Mouse (Mus musculus) hindbrain, embryonic 14.5 days (tissue): ENCODE results near the gene Gm28374. TPM values are rescaled to one million over a fixed set of nuclear protein-coding genes. Genes with fewer than 3 reads are reported as not detected.

Experiments
- ATAC-seq: fragments of 200-750 bp; cut with Nextera tagmentation; 2 replicates; pipeline ENCODE4 v1.8.0; 2017; ENCODE audit warnings: moderate number of reproducible peaks, mild to moderate bottlenecking, moderate TSS enrichment, moderate library complexity; ENCODE audit not compliant: low FRiP score
- DNase-seq: peaks from one replicate; pipeline ENCODE4 v3.0.0-alpha.2; 2015; ENCODE audit warnings: low spot score
- H3K27ac ChIP-seq: fragments of 300-500 bp; sonication (generic); 2 replicates; pipeline ENCODE4 v1.5.1; 2014; ENCODE audit warnings: mild to moderate bottlenecking, moderate library complexity
- H3K27me3 ChIP-seq: fragments of 300-500 bp; sonication (generic); 2 replicates; pipeline ENCODE4 v1.6.1; 2014; ENCODE audit warnings: mild to moderate bottlenecking, low read length, mixed read lengths; ENCODE audit not compliant: control insufficient read depth, insufficient read depth
- H3K36me3 ChIP-seq: fragments of 300-500 bp; sonication (generic); replicated peaks from 2 replicates; pipeline ENCODE4 v1.6.1; 2014; ENCODE audit not compliant: control insufficient read depth, insufficient read depth
- H3K4me1 ChIP-seq: fragments of 300-500 bp; sonication (generic); replicated peaks from 2 replicates; pipeline ENCODE4 v1.6.1; 2014; ENCODE audit warnings: antibody characterized with exemption, low read length, mixed read lengths; ENCODE audit not compliant: control insufficient read depth, insufficient read depth
- H3K4me2 ChIP-seq: fragments of 300-500 bp; sonication (generic); replicated peaks from 2 replicates; pipeline ENCODE4 v1.6.1; 2014; ENCODE audit warnings: mild to moderate bottlenecking, moderate library complexity
- H3K4me3 ChIP-seq: fragments of 300-500 bp; sonication (generic); replicated peaks from 2 replicates; pipeline ENCODE4 v1.5.1; 2014; ENCODE audit warnings: mild to moderate bottlenecking, low read length
- H3K9ac ChIP-seq: fragments of 300-500 bp; sonication (generic); 2 replicates; pipeline ENCODE4 v1.6.1; 2014
- H3K9me3 ChIP-seq: fragments of 300-500 bp; sonication (generic); 2 replicates; pipeline ENCODE4 v1.6.1; 2016; ENCODE audit warnings: low read length; ENCODE audit not compliant: control insufficient read depth
- WGBS: fragments of 180-500 bp; shearing (Covaris S2); extraction: QIAGEN DNeasy Blood & Tissue Kit; methylation state at CpG from one replicate; pipeline ENCODE4 v1.1.7; 2014; 5-methylcytosine and 5-hydroxymethylcytosine counted together
- microRNA-seq: library from miRNA; unstranded; fragments of <30 nt; microRNA quantifications from one replicate; pipeline ENCODE4, GENCODE M21; 2016
- polyA plus RNA-seq: library from polyadenylated mRNA; unstranded; fragments of >200 nt; fragmentation: Nextera tagmentation; extraction: Ambion mirVana; gene quantifications from 2 replicates; pipeline ENCODE4 v1.2.1, GENCODE M21; 2014

Gene Gm28374
- polyA plus RNA-seq, 1 experiment from 2014 or later, result 1.2 TPM

- DNase-seq (no peak), ATAC-seq (no peak)
- no peaks in the 10 kb centered on the region for H3K4me1 ChIP-seq
- no peaks in the 10 kb centered on the region for H3K27me3 ChIP-seq
- H3K4me3 ChIP-seq, result no peak overlapping the region
- H3K36me3 ChIP-seq, result no peaks in the 10 kb centered on the region
- WGBS, result 85% methylated on average over 7 of the region's 7 CpGs
- no peaks in the 10 kb centered on the region for H3K9me3 ChIP-seq
- H3K9ac ChIP-seq, result no peak overlapping the region
- H3K4me2 ChIP-seq, result no peak overlapping the region
- no peak overlapping the region for H3K27ac ChIP-seq
These were observed 43.7 kb downstream of the Gm28374 start for GRCm38 (mm10) chr19:6038326-6038725.

GRCm38 (mm10) chr19:6037695-6038094 is 44.4 kb downstream of the Gm28374 start:
- no peak for ATAC-seq
- no peaks in the 10 kb centered on the region for H3K9me3 ChIP-seq
- no peaks in the 10 kb centered on the region for H3K36me3 ChIP-seq
- H3K27me3 ChIP-seq, result no peaks in the 10 kb centered on the region
- DNase-seq, result no peak
- no peak overlapping the region for H3K4me2 ChIP-seq
- H3K9ac ChIP-seq, result no peak overlapping the region
- no peak overlapping the region for H3K4me3 ChIP-seq
- H3K27ac ChIP-seq, result no peak overlapping the region
- no peaks in the 10 kb centered on the region for H3K4me1 ChIP-seq

DNA sequence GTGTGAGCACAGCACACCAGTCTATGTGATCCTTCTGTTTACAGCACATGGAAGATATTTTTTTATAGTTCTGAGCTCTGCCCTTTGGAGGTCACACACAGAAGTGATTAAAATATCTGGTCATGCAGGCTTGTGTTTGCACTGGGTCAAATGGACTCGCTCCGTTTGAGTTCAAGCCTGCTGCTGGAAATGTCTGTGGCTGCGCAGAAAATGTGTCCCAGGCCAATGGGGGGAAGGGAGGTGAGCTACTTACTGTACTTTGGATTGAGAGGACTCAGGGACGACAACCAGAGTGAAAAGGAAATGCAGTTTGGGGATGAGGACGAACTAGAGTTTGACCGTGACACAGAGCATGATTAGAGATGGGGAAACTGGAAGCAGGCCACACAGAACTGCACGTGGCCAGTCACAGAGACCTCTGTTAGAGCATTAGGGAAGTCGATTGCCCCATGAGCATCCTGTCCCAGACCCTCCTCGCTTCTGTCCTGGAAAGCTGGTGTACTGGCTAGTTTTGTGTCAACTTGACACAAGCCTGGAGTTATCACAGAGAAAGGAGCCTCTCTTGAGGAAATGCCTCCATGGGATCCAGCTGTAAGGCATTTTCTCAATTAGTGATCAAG is 46.0 kb downstream of the Gm28374 start:
- Histone ChIP-seq H3K4me3 (no peak overlapping the region), H3K4me2 (no peak overlapping the region), H3K9ac (no peak overlapping the region), H3K36me3 (no peaks in the 10 kb centered on the region), H3K27ac (no peak overlapping the region), H3K9me3 (no peaks in the 10 kb centered on the region), H3K4me1 (no peaks in the 10 kb centered on the region), H3K27me3 (no peaks in the 10 kb centered on the region)
- DNase-seq, result no peak
- no peak for ATAC-seq
- WGBS, result 79% methylated on average over 9 of the region's 9 CpGs

GRCm38 (mm10) chr19:6030520-6031280 is 51.4 kb downstream of the Gm28374 start:
- DNase-seq, result no peak
- no peak for ATAC-seq
- Histone ChIP-seq H3K9me3 (no peaks in the 10 kb centered on the region), H3K27ac (no peak overlapping the region), H3K4me2 (no peak overlapping the region), H3K4me3 (no peak overlapping the region), H3K27me3 (no peaks in the 10 kb centered on the region), H3K4me1 (no peaks in the 10 kb centered on the region), H3K9ac (no peak overlapping the region), H3K36me3 (no peaks in the 10 kb centered on the region)
- WGBS, result 74% methylated on average over 14 of the region's 14 CpGs

- DNase-seq, result no peak
- Histone ChIP-seq H3K36me3 (no peaks in the 10 kb centered on the region), H3K9ac (no peak overlapping the region), H3K4me1 (no peaks in the 10 kb centered on the region), H3K27me3 (no peaks in the 10 kb centered on the region), H3K9me3 (no peaks in the 10 kb centered on the region), H3K27ac (no peak overlapping the region), H3K4me2 (no peak overlapping the region), H3K4me3 (no peak overlapping the region)
- WGBS, result 83% methylated on average over 9 of the region's 9 CpGs
- no peak for ATAC-seq
These were observed 52.6 kb downstream of the Gm28374 start for GRCm38 (mm10) chr19:6029426-6029825.

DNA sequence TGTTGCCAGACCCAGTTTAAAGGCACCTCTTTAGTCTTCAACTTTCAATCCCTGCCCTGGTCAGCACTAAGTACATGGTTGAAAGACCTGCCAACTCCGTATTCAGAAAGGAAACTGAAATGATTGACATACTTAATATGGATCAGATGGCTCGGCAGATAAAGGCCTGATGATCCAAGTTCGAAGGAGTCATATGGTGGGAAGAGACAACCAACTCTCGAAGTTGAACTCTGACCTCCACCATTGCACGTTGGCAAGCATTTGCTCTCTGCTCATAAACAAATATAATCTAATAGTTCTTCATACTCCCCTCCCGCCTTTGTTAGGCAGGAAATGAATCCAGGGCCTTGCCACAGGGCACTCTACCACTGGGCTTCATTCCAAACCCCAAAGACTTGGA is 53.1 kb downstream of the Gm28374 start:
- no peaks in the 10 kb centered on the region for H3K36me3 ChIP-seq
- H3K4me1 ChIP-seq, result no peaks in the 10 kb centered on the region
- H3K27ac ChIP-seq, result no peak overlapping the region
- H3K4me3 ChIP-seq, result no peak overlapping the region
- H3K27me3 ChIP-seq, result no peaks in the 10 kb centered on the region
- DNase-seq (no peak), ATAC-seq (no peak)
- 83% methylated on average over 6 of the region's 6 CpGs for WGBS
- H3K9me3 ChIP-seq, result no peaks in the 10 kb centered on the region
- no peak overlapping the region for H3K4me2 ChIP-seq
- H3K9ac ChIP-seq, result no peak overlapping the region

Small RNA genes within 50 kb of the gene (microRNA-seq; reads per million reads assigned to microRNA genes)
- gene Mir6988, result 1.6 reads per million, percentile 2 among the genes with 10 or more reads in this experiment

Other genes starting within 250 kb of the Gm28374 start
- gene Frmd8, start 207.0 kb downstream of the Gm28374 start, polyA plus RNA-seq, result 11.3 and 13.1 TPM in 2 replicates
- 1.5 and 2.5 TPM in 2 replicates for gene Slc25a45, start 204.4 kb downstream of the Gm28374 start, polyA plus RNA-seq
- 6.1 and 9.4 TPM in 2 replicates for gene Tigd3, start 188.1 kb downstream of the Gm28374 start, polyA plus RNA-seq
- 88.2 and 94.7 TPM in 2 replicates for gene Dpf2, start 169.2 kb downstream of the Gm28374 start, polyA plus RNA-seq
- 16.9 and 18.5 TPM in 2 replicates for gene Cdc42ep2, start 157.4 kb downstream of the Gm28374 start, polyA plus RNA-seq
- 22.2 and 24.2 TPM in 2 replicates for gene Pola2, start 118.1 kb downstream of the Gm28374 start, polyA plus RNA-seq
- not detected in 2 replicates for gene Slc22a20, start 96.1 kb downstream of the Gm28374 start, polyA plus RNA-seq
- gene Capn1, start 66.4 kb downstream of the Gm28374 start, polyA plus RNA-seq, result 5.4 and 6.5 TPM in 2 replicates
- 28.7 and 32.9 TPM in 2 replicates for gene Syvn1, start 35.7 kb downstream of the Gm28374 start, polyA plus RNA-seq
- 64.2 and 64.5 TPM in 2 replicates for gene Mrpl49, start 24.5 kb downstream of the Gm28374 start, polyA plus RNA-seq
- gene Fau, start 24.4 kb downstream of the Gm28374 start, polyA plus RNA-seq, result 537 and 672 TPM in 2 replicates
- gene Znhit2, start 21.1 kb downstream of the Gm28374 start, polyA plus RNA-seq, result 35.3 and 36.3 TPM in 2 replicates
- gene Tm7sf2, start 13.9 kb downstream of the Gm28374 start, polyA plus RNA-seq, result 58.9 and 59.8 TPM in 2 replicates
- gene Vps51, start 5.0 kb downstream of the Gm28374 start, polyA plus RNA-seq, result 71.7 and 74.2 TPM in 2 replicates
- gene Tmem262, start 2.2 kb downstream of the Gm28374 start, polyA plus RNA-seq, result not detected in 2 replicates
- gene Zfpl1, start 2.7 kb upstream of the Gm28374 start, polyA plus RNA-seq, result 75.1 and 75.4 TPM in 2 replicates
- 6.3 and 6.8 TPM in 2 replicates for gene Cdca5, start 2.7 kb upstream of the Gm28374 start, polyA plus RNA-seq
- gene AC131692.1, start 12.2 kb upstream of the Gm28374 start, polyA plus RNA-seq, result not detected in 2 replicates
- gene Naaladl1, start 23.5 kb upstream of the Gm28374 start, polyA plus RNA-seq, result 0.52 and 0.59 TPM in 2 replicates
- gene Sac3d1, start 36.4 kb upstream of the Gm28374 start, polyA plus RNA-seq, result 51.3 and 54.5 TPM in 2 replicates
- 59.6 and 60.8 TPM in 2 replicates for gene Snx15, start 46.0 kb upstream of the Gm28374 start, polyA plus RNA-seq
- not detected in 2 replicates for gene Batf2, start 58.7 kb upstream of the Gm28374 start, polyA plus RNA-seq
- 114 and 117 TPM in 2 replicates for gene Arl2, start 59.3 kb upstream of the Gm28374 start, polyA plus RNA-seq
- not detected in 2 replicates for gene Majin, start 102.1 kb upstream of the Gm28374 start, polyA plus RNA-seq
- not detected in 2 replicates for gene Gpha2, start 144.1 kb upstream of the Gm28374 start, polyA plus RNA-seq
- 140 and 158 TPM in 2 replicates for gene Ppp2r5b, start 153.6 kb upstream of the Gm28374 start, polyA plus RNA-seq
- gene Atg2a, start 159.4 kb upstream of the Gm28374 start, polyA plus RNA-seq, result 14.5 and 14.8 TPM in 2 replicates
- gene Ehd1, start 194.5 kb upstream of the Gm28374 start, polyA plus RNA-seq, result 80.0 and 84.9 TPM in 2 replicates
- 0.56 and 0.63 TPM in 2 replicates for gene Cdc42bpg, start 224.2 kb upstream of the Gm28374 start, polyA plus RNA-seq